Mouse (Mus musculus) heart, embryonic 14.5 days (tissue): Measurements from ENCODE around the gene Caap1. TPM values are rescaled to one million over a fixed set of nuclear protein-coding genes. Genes with fewer than 3 reads are reported as not detected.

ENCODE experiments used
- ATAC-seq: fragments of 200-750 bp; cut with Nextera tagmentation; 2 replicates; pipeline ENCODE4 v1.8.0; 2017; ENCODE audit warnings: low read depth, moderate TSS enrichment; ENCODE audit not compliant: insufficient number of reproducible peaks, insufficient read depth, low FRiP score
- H3K27ac ChIP-seq, 2 experiments: fragments of 200-500 bp in 1 of 2; fragments of 300-500 bp in 1 of 2; sonication (generic) in 1 of 2; replicated peaks in 1 of 2; 2 replicates each; pipeline ENCODE4 v1.5.1; 2012 to 2014; ENCODE audit warnings: low read depth in 2 of 2, low read length in 2 of 2, control low read depth in 1 of 2, mild to moderate bottlenecking in 1 of 2, mixed read lengths in 1 of 2; ENCODE audit not compliant: control insufficient read depth in 1 of 2, insufficient read depth in 1 of 2
- H3K27me3 ChIP-seq: fragments of 300-500 bp; sonication (generic); 2 replicates; pipeline ENCODE4 v1.6.1; 2014; ENCODE audit warnings: mild to moderate bottlenecking, low read length, control low read depth; ENCODE audit not compliant: control insufficient read depth, insufficient read depth
- H3K36me3 ChIP-seq: fragments of 300-500 bp; sonication (generic); 2 replicates; pipeline ENCODE4 v1.6.1; 2014; ENCODE audit warnings: mild to moderate bottlenecking, control low read depth, low read length, mixed read lengths; ENCODE audit not compliant: control insufficient read depth, insufficient read depth
- H3K4me1 ChIP-seq, 2 experiments: fragments of 200-500 bp in 1 of 2; fragments of 300-500 bp in 1 of 2; sonication (generic) in 1 of 2; 2 replicates each; pipeline ENCODE4 v1.6.1; 2012 to 2014; ENCODE audit warnings: low read length in 2 of 2, control low read depth in 1 of 2, mixed read lengths in 1 of 2; ENCODE audit not compliant: control insufficient read depth in 2 of 2, insufficient read depth in 2 of 2
- H3K4me2 ChIP-seq: fragments of 300-500 bp; sonication (generic); 2 replicates; pipeline ENCODE4 v1.6.1; 2014; ENCODE audit warnings: mild to moderate bottlenecking, low read length
- H3K4me3 ChIP-seq, 2 experiments: fragments of 200-500 bp in 1 of 2; fragments of 300-500 bp in 1 of 2; sonication (generic) in 1 of 2; 2 replicates each; pipeline ENCODE4 v1.5.1; 2012 to 2014; ENCODE audit warnings: low read length in 2 of 2, mild to moderate bottlenecking in 2 of 2, control low read depth in 1 of 2, low read depth in 1 of 2, moderate library complexity in 1 of 2; ENCODE audit not compliant: control insufficient read depth in 1 of 2, insufficient read depth in 1 of 2
- H3K9ac ChIP-seq: fragments of 300-500 bp; sonication (generic); 2 replicates; pipeline ENCODE4 v1.6.1; 2014; ENCODE audit warnings: mild to moderate bottlenecking, low read length
- H3K9me3 ChIP-seq: fragments of 300-500 bp; sonication (generic); 2 replicates; pipeline ENCODE4 v1.6.1; 2016; ENCODE audit warnings: low read length, control low read depth; ENCODE audit not compliant: control insufficient read depth
- WGBS: fragments of 180-500 bp; shearing (Covaris S2); extraction: QIAGEN DNeasy Blood & Tissue Kit; methylation state at CpG from one replicate; pipeline ENCODE4 v1.1.7; 2014; 5-methylcytosine and 5-hydroxymethylcytosine counted together
- polyA plus RNA-seq: library from polyadenylated mRNA; unstranded; fragments of >200 nt; fragmentation: Nextera tagmentation; extraction: Ambion mirVana; gene quantifications from 2 replicates; pipeline ENCODE4 v1.2.1, GENCODE M21; 2014

The Caap1 gene
- polyA plus RNA-seq, 1 experiment from 2014 or later, result 12.3 TPM

DNA sequence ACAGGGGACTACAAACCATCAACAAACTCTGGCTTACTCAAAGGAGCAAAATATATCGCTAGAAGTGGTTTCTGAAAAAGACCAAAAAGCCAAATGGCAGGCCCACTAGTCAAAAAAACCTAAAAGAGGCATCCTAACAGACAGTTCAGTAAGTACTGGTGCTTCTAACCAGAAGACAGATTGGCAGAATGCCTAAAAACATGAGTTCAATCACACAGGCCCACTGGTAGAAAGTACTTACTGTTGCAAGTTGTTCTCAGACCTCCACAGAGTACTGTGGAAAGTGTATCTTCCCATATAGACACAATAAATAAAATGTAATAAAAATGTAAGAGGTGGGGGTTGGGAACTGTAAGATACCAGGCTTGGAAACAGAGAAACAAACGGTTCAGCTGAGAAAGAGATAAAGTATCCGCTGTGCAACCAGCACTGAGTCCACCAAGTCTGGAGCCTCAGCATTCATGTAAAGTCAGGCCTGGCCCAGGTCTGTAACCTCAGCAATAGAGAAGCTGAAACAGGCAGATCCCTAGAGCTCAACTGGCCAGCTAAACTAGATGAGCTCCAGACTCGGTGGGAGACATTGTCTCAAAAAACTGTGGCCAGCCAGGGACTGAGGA lies 35.3 kb upstream of the Caap1 start:
- Histone ChIP-seq H3K4me1 (peaks cover 0 to 9% of the 10 kb centered on the region in 2 experiments; a peak in 1 of 4 replicates), H3K27ac (no peak overlapping the region), H3K9ac (no peak overlapping the region), H3K27me3 (no peaks in the 10 kb centered on the region), H3K9me3 (no peaks in the 10 kb centered on the region), H3K4me3 (no peak overlapping the region), H3K36me3 (no peaks in the 10 kb centered on the region; the same call in 1 of the 2 replicates), H3K4me2 (no peak overlapping the region)
- ATAC-seq, result no peak
- WGBS, result 61% methylated on average over 4 of the region's 4 CpGs

DNA sequence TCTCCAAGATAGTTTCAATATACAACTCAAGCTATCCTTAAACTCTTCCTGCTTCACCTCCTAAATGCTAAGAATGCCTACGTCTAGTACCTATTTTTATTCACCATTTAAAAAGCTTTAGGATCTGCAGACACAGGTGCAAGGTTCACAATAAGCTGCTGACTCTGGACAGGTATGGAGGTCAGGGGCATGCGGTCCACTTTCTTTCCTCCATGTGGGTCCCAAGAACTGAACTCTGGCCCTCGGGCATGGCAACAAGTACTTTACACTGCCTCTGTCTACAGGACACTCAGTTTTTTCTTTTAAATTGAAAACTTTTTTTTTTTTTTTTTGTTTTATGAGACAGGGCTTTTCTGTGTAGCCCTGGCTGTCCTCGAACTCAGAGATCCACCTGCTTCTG lies 16.1 kb upstream of the Caap1 start:
- Histone ChIP-seq H3K4me1 (no peaks in the 10 kb centered on the region), H3K9ac (no peak overlapping the region), H3K27ac (no peak overlapping the region), H3K27me3 (no peaks in the 10 kb centered on the region), H3K36me3 (peaks cover 77% of the 10 kb centered on the region), H3K4me3 (no peak overlapping the region), H3K4me2 (no peak overlapping the region), H3K9me3 (no peaks in the 10 kb centered on the region)
- WGBS, result 94% methylated on average over 4 of the region's 4 CpGs
- ATAC-seq, result no peak

DNA sequence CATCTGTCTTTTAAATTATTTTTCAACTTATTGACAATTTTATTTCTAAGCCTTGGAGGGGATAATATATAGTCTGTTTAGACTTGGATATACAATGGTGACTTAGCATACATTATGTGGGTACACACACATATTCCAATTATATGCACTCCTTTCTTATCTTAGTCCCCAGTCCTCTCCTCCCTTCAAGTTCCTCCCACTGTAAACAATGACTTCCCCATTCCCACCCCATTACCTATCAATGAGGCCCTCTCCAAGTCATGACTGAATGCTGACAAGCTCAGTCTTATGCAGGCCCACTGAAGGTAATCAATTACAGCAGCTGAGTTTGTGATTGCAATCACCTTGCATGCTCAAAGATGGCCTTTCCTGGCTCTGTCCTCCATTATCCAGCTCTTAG lies 7.7 kb upstream of the Caap1 start:
- no peak for ATAC-seq

DNA sequence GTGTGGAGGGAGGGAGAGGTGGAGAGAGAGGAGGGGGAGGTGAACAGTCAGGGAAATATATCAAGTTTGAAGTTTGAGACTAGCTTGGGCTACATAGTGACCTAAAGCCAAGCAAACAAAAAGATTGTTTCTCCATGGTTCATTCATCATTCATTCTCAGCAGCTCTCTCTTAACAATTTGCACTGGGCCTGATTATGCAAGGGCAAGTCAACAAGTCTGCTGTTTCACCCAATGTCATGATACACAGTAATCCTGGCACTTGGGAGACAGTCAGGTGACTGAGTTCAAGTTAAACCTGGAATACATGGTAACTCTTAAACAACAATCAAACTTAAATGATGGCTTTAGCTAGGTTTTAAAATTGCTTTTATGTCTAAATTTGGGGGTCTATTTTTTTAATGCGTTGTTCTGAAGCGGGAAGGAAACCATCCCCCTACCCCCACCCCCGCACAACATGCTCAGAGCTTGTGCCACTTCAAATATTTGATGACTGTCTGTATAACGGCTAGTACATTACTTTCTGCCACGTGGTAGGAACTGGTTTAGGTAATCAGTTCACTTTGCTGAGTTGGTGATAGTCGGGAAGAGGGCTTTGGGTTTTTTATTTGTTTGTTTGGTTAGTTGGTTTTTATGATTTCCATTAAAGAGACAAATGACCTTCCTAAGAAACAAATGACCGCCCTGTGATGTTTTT lies 5.5 kb upstream of the Caap1 start:
- Histone ChIP-seq H3K9me3 (no peaks in the 10 kb centered on the region), H3K27ac (no peak overlapping the region), H3K27me3 (no peaks in the 10 kb centered on the region), H3K4me1 (no peaks in the 10 kb centered on the region), H3K36me3 (peaks cover 6% of the 10 kb centered on the region), H3K9ac (no peak overlapping the region), H3K4me2 (no peak overlapping the region), H3K4me3 (no peak overlapping the region)
- no peak for ATAC-seq
- 75% methylated on average over 7 of the region's 7 CpGs for WGBS

More for the DNA sequence above, 7.7 kb upstream of the Caap1 start:
- Histone ChIP-seq H3K4me2 (no peak overlapping the region), H3K27me3 (no peaks in the 10 kb centered on the region), H3K4me3 (no peak overlapping the region), H3K4me1 (no peaks in the 10 kb centered on the region), H3K9ac (no peak overlapping the region), H3K36me3 (peaks cover 18% of the 10 kb centered on the region), H3K27ac (no peak overlapping the region), H3K9me3 (no peaks in the 10 kb centered on the region)

DNA sequence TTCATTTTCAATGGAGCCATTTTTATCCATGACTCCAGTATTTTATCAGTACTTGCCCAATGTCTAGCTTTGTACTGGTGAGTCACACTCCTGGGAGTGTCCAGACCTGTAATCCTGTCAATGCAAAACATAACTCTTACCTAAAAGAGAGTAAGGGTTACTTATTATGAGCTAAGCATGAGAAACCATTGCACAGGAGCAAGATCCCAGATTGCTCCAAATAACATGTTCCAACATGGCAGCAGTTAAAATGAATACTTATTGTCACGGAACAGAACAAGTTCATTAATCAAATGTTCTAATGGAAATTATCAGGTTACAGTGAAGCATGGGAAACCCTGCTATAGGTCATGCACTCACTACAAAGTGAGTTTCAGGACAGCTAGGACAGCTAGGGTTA lies 3.7 kb upstream of the Caap1 start:
- H3K27ac ChIP-seq, result no peak overlapping the region
- H3K4me2 ChIP-seq, result no peak overlapping the region
- no peak for ATAC-seq
- WGBS, result 95% methylated on average over 1 of the region's 1 CpGs
- H3K9me3 ChIP-seq, result no peaks in the 10 kb centered on the region
- H3K9ac ChIP-seq, result no peak overlapping the region
- no peaks in the 10 kb centered on the region for H3K36me3 ChIP-seq
- H3K4me1 ChIP-seq, result peaks cover 0 to 6% of the 10 kb centered on the region in 2 experiments; a peak in 2 of 4 replicates
- H3K4me3 ChIP-seq, result no peak overlapping the region
- H3K27me3 ChIP-seq, result no peaks in the 10 kb centered on the region

DNA sequence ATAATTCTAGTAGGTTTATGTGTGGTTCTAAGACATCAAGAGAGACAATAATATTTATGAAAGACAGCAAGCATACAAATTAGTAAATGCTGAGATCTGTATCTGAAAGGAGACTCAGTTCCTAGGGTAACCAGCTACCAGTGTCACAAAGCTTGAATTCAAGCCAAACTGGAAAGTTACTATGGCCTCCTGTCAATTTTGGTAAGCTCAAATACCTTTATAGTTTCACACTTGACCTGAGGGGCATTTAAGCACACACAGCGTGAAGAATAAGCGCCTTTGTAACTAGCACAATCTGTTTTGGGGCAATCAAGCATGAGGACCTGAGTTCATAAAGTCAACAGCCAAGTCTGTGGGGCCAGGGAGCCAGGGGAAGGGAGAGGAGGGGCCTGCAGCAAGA lies 2.7 kb upstream of the Caap1 start:
- no peak overlapping the region for H3K4me2 ChIP-seq
- WGBS, result 64% methylated on average over 2 of the region's 2 CpGs
- no peak overlapping the region for H3K4me3 ChIP-seq
- no peak for ATAC-seq
- H3K9ac ChIP-seq, result no peak overlapping the region
- H3K27ac ChIP-seq, result no peak overlapping the region
- H3K36me3 ChIP-seq, result no peaks in the 10 kb centered on the region
- H3K4me1 ChIP-seq, result peaks cover 0 to 10% of the 10 kb centered on the region in 2 experiments; a peak in 2 of 4 replicates
- no peaks in the 10 kb centered on the region for H3K9me3 ChIP-seq
- no peaks in the 10 kb centered on the region for H3K27me3 ChIP-seq

DNA sequence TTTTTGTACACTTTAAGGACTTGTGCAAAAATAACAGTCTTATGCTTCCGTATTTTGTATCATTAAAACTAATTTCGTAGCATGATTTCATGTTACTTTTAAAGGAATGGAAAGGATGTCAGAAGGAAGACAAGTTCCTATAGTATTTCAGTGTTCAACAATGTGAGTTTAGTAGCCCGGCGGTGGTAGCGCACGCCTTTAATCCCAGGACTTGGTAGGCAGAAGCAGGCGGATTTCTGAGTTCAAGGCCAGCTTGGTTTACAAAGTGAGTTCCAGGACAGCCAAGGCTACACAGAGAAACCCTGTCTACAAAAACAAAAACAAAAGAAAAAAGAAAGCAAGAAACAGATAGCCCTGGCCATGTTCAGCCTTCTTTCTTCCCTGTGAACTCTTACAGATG lies 549 bp upstream of the Caap1 start:
- Histone ChIP-seq H3K27ac (no peak overlapping the region), H3K27me3 (no peaks in the 10 kb centered on the region), H3K9ac (peak overlapping the region; percentile 84; the same call in 1 of the 2 replicates), H3K4me2 (peak overlapping the region; percentile 84), H3K9me3 (no peaks in the 10 kb centered on the region), H3K36me3 (no peaks in the 10 kb centered on the region), H3K4me3 (peak overlapping the region in 1 of 2 experiments; percentile 92; a peak in 2 of 4 replicates), H3K4me1 (peaks cover 0 to 10% of the 10 kb centered on the region in 2 experiments; a peak in 2 of 4 replicates)
- no peak for ATAC-seq
- WGBS, result 75% methylated on average over 7 of the region's 7 CpGs
